ENCODE assay signal across 8 mouse cellular contexts in the genomic region with DNA sequence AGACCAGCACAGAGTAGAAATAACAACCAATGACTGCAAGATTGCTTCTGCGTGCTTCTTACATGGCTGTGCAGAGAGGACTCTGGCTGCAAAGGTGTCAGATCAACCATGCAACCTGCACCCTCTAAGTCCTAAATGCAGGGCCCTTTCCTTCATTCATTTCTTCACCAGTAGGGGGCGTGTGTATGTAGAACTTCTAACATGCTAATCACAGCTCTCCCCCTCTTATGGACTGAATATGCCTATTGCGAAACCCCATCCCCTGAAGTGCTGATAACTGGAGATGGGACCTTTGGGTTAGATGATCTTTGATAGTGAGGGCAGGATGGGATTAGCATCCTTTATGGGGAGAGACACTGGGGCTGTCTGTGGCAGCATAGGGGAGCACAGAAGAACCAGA.
DNase-seq lines count a peak whose midpoint lies in the region; ATAC-seq and TF ChIP-seq lines count a peak whose summit lies in the region.

No protein-coding gene starts in this region.

- no peaks in the 10 kb centered on the region for H3K9me3 ChIP-seq in midbrain, postnatal 0 days (ENCODE audit: low read length)
- no peaks in the 10 kb centered on the region for H3K9me3 ChIP-seq in midbrain, embryonic 10.5 days (replicated peaks)
- H3K9me3 ChIP-seq in embryonic facial prominence, embryonic 10.5 days = no peaks in the 10 kb centered on the region
- no peaks in the 10 kb centered on the region for H3K9me3 ChIP-seq in forebrain, embryonic 16.5 days (ENCODE audit: control insufficient read depth, low read length)

- H3K4me3 ChIP-seq in midbrain, postnatal 0 days (ENCODE audit: low read depth, low read length) = no peak overlapping the region
- H3K4me3 ChIP-seq in midbrain, embryonic 10.5 days = no peak overlapping the region
- no peak overlapping the region for H3K4me3 ChIP-seq in embryonic facial prominence, embryonic 10.5 days
- H3K4me3 ChIP-seq in forebrain, embryonic 16.5 days (replicated peaks; ENCODE audit: low read length) = no peak overlapping the region

- no peak overlapping the region for H3K9ac ChIP-seq in midbrain, postnatal 0 days (replicated peaks; ENCODE audit: low read length, poor library complexity, severe bottlenecking)
- H3K9ac ChIP-seq in forebrain, embryonic 16.5 days (replicated peaks; ENCODE audit: low read depth, low read length) = no peak overlapping the region

- H3K4me1 ChIP-seq in midbrain, postnatal 0 days (ENCODE audit: insufficient read depth, low read length) = no peaks in the 10 kb centered on the region
- H3K4me1 ChIP-seq in midbrain, embryonic 10.5 days = peaks cover 13% of the 10 kb centered on the region
- H3K4me1 ChIP-seq in embryonic facial prominence, embryonic 10.5 days = peaks cover 11% of the 10 kb centered on the region; the same call in 1 of the 2 replicates
- no peaks in the 10 kb centered on the region for H3K4me1 ChIP-seq in forebrain, embryonic 16.5 days (replicated peaks; ENCODE audit: control insufficient read depth, insufficient read depth, low read length)

- H3K27ac ChIP-seq in midbrain, postnatal 0 days (ENCODE audit: low read depth, low read length) = no peak overlapping the region
- H3K27ac ChIP-seq in midbrain, embryonic 10.5 days (replicated peaks) = no peak overlapping the region
- H3K27ac ChIP-seq in embryonic facial prominence, embryonic 10.5 days (replicated peaks) = no peak overlapping the region
- no peak overlapping the region for H3K27ac ChIP-seq in forebrain, embryonic 16.5 days (ENCODE audit: low read length)

- H3K4me2 ChIP-seq in midbrain, postnatal 0 days (ENCODE audit: low read depth, low read length, poor library complexity, severe bottlenecking) = no peak overlapping the region
- no peak overlapping the region for H3K4me2 ChIP-seq in forebrain, embryonic 16.5 days (ENCODE audit: low read length)

- peak; percentile 63 for TF ChIP-seq CTCF in midbrain, postnatal 0 days (IDR thresholded peaks at IDR 0.05)

- no peaks in the 10 kb centered on the region for H3K36me3 ChIP-seq in midbrain, postnatal 0 days (ENCODE audit: insufficient read depth, low read length)
- no peaks in the 10 kb centered on the region for H3K36me3 ChIP-seq in midbrain, embryonic 10.5 days
- no peaks in the 10 kb centered on the region for H3K36me3 ChIP-seq in embryonic facial prominence, embryonic 10.5 days (replicated peaks)
- no peaks in the 10 kb centered on the region for H3K36me3 ChIP-seq in forebrain, embryonic 16.5 days (ENCODE audit: control insufficient read depth, insufficient read depth)

- ATAC-seq in midbrain, postnatal 0 days (ENCODE audit: low FRiP score) = no peak
- no peak for ATAC-seq in frontal cortex, adult (ENCODE audit: low TSS enrichment)
- ATAC-seq in forebrain, embryonic 16.5 days = no peak

- H3K27me3 ChIP-seq in midbrain, postnatal 0 days (ENCODE audit: insufficient read depth, low read length) = no peaks in the 10 kb centered on the region
- no peaks in the 10 kb centered on the region for H3K27me3 ChIP-seq in midbrain, embryonic 10.5 days (ENCODE audit: low read depth, poor library complexity, severe bottlenecking)
- H3K27me3 ChIP-seq in embryonic facial prominence, embryonic 10.5 days (replicated peaks; ENCODE audit: low read depth, poor library complexity, severe bottlenecking) = no peaks in the 10 kb centered on the region
- no peaks in the 10 kb centered on the region for H3K27me3 ChIP-seq in forebrain, embryonic 16.5 days (replicated peaks; ENCODE audit: control insufficient read depth, insufficient read depth, low read length)

- DNase-seq in cerebellum, postnatal 10 days = peak; percentile 41 to 66
- DNase-seq in cerebellum, adult 9-11 months = no peak
- DNase-seq in midbrain, postnatal 0 days (ENCODE audit: low spot score) = peak; percentile 36
- no peak for DNase-seq in midbrain, embryonic 10.5 days (ENCODE audit: low spot score)
- peak; percentile 22 for DNase-seq in embryonic facial prominence, embryonic 10.5 days (ENCODE audit: low spot score)
- peak; percentile 17 to 65 for DNase-seq in spleen, postnatal 4 days (ENCODE audit: low spot score in 2 of 2)

- WGBS in midbrain, postnatal 0 days = 67% methylated on average over 3 of the region's 3 CpGs
- WGBS in midbrain, embryonic 10.5 days = 67% methylated on average over 3 of the region's 3 CpGs
- 59% methylated on average over 3 of the region's 3 CpGs for WGBS in embryonic facial prominence, embryonic 10.5 days
- 68% methylated on average over 3 of the region's 3 CpGs for WGBS in forebrain, embryonic 16.5 days

Comparison
In these comparisons a context has a peak if more than half of its experiments do, and no peak if none do; other contexts are left out.
1. DNase-seq: peak in cerebellum, postnatal 10 days (2 of 2), midbrain, postnatal 0 days (single experiment), embryonic facial prominence, embryonic 10.5 days (single experiment) and spleen, postnatal 4 days (2 of 2); none in cerebellum, adult 9-11 months (single experiment) and midbrain, embryonic 10.5 days (single experiment).